Mouse (Mus musculus): ENCODE data around the gene Ormdl3. TPM values are rescaled to one million over a fixed set of nuclear protein-coding genes. Genes with fewer than 3 reads are reported as not detected.

Ormdl3 gene
- total RNA-seq, 2 experiments from 2014 or later = 7.8 to 8.8 TPM

DNA sequence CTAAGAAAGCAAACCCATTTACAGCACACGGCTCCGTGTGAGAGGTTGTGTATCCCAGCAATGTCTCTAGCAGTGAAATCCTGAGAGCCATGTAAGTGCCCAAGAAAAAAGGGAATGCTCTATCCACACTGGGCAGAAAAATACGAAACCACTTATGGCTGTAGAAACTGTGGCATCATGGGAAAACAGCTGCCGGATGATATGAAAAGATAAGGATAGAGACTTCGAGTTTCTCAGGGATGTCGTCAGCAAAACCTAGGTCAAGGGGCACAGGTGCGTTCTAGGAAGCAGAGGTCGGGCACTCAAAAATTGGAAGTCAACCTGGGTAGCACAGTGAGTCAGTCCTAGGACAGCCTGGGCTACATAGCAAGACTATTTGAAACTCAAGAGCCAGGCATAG is 2.1 kb upstream of the Ormdl3 start:
- ATAC-seq (ENCODE audit: poor library complexity, severe bottlenecking) = no peak

DNA sequence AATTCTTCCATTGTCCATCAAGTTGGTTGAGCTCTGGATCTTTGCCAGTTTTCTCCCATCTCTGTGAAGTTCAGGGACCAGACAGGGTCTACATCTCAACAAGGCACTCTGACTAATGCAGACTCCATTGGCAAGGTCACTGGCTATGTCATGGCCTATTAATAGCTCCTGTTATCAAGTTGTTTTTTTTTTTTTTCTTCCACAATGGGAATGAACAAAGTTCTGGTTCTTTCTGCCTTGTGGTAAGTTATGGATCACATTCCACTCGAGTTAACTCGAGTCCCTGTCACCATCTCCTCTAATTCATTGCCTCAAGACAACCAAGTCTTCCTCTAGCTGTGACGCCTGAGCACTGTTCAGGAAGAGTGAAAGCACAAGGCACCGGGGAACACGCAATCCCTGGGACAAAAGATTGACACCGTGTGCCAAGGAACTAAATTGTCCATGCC is 1.7 kb upstream of the Ormdl3 start:
- ATAC-seq (ENCODE audit: poor library complexity, severe bottlenecking) = no peak

DNA sequence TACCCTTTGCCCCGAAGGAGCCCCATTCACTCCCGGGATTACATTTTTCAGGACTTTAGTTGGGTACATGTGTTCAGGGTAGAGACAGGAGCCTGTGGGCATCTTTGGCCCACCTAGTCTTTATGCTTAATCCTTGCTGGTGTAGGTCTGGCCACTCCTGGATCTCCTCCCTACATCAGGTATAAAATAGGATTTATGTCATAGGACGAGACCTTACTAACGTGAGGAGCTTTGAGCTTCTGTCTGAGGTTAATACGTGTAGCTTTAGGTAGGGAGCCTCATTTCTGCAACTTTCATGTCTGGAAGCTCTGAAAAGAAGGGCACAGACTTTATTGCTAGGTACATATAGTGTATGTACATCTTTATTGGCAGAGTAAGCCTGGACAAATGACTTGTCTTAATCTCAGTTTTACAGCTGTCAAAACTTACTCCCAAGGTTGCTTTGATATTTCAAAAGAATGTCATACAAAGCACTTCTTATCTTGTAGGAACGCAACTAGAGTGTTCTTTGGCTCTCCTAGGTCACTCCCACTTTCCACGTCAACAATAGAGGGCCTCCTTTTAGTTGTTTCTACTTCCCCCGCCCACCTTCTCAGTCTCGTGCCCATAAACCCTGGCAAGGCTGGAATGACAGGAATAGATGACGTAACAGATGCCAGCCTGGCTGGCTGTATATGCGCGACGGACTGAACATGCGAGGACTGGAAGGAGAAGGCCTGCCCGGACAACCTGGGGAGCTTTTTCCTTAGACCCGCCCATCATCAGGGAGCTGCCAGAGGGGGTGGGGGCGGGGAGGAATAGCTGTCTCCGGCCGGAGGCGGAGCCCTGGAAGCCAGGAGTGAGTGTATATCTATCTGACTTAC is 747 bp upstream of the Ormdl3 start:
- peak; percentile 50 for ATAC-seq (ENCODE audit: poor library complexity, severe bottlenecking)

DNA sequence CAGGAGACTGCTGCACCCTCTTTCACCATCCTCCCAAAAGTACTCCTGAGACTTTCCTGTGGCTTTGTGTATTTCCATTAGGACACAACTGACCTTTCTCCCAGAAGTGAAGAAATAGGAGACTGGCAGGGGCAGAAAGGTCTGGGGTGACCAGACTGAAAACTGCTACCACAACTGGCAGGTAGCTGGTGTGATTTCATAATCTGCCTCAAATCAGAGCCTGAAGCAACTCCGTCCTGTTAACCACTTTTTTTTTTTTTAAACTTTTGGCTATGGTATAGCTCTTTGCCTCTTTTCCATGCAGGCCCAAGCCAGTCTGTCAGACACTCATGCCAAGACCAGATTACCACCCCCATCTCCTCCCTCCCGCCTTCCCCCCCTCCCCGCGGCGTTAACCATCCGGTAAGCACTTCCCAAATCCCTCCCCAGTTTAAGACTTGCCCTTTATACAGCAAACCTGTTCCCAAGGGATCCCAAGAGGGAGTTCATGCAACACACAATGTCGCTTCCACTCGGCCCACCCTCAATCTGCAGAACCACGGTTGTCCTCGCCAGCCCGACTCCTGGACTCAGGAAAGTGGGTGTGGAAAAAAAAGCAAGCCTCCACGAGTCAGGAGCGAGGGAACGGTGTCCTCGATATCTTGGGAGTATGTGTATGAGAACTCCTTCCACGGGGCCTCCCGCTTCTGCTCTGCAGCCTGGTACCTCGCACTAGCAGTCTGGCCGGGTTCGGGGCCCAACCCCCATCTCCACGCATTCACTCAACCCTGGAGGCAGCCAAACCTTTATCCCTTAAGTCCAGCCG is 879 bp downstream of the Ormdl3 start:
- ATAC-seq (ENCODE audit: poor library complexity, severe bottlenecking) = no peak

DNA sequence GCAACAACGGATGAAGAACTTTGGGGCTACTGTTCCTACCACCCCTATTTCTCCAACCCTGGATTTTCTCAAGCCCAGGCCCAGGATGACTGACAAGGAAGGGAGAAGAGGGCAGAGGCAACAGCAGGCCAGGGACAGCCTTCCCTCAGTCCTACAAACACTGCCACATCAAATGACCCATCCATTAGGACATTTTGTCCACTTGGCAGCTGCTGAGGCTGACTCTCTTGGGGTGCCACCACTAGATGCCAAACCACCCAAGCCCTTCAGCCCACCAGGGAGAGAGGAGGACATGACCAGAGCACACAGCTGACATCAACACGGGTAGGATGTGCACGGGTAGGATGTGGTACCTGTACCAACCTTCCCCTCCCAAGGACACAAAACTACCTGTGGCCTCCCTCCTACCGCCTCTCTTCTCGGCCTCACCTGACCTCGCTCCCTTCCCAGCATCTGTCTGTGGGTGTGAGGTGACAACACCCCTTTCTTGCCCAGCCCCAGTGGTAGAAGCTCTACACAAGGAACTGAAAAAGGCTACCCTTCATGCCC is 2.5 kb downstream of the Ormdl3 start:
- ATAC-seq (ENCODE audit: poor library complexity, severe bottlenecking) = no peak

DNA sequence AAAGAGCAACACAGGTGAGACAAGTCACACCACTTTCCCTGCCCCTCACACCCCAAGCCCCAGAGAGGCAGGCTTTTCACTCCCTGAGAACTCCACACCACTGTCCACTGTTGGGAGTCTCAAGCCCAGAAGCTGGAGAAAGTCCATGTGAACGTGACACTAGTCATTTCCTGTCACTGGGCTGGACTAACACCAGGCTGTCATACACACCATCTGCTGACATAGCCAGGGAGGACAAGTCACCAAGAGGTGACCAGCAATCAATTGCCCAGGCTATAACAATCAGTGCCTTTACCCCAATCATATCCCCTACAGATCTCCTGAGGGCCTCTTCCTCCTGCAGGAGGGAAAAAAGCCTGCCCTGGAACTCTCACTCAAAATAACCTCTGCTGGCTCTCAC is 3.0 kb downstream of the Ormdl3 start:
- ATAC-seq (ENCODE audit: poor library complexity, severe bottlenecking) = no peak

DNA sequence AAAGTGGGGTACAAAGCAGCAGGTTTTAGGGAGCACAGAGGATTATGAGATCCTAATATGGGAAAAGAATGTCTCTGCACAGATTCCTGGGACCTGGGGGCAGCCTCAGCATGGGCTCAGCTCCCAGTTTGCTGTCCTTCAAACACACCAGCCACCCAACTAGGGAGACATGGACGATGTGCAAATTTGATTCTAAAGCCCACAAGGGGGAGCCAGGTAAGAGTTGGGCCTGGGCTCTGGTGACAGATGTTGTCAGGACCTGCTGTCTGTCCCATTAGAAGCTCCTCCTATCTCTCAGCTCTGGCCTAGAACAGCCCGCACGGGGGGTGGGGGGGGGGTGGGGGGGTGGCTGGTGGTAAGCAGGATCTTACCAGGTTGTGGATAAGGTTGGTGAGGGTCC is 3.6 kb downstream of the Ormdl3 start:
- no peak for ATAC-seq (ENCODE audit: poor library complexity, severe bottlenecking)

DNA sequence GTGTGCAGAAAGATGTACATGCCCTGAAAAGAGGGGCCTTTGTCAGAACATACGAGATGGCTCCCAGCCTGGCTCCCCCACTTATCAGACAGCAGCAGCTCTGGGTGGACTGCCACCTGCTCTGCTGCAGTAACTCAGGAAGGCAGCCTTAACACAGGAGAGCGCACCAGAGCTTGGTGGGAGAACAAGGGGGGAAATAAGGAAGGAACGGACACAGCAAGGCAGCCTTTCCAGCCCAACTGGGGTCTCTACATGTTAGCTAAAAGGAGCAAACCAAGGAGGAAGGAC is 4.0 kb downstream of the Ormdl3 start:
- ATAC-seq (ENCODE audit: poor library complexity, severe bottlenecking) = no peak

DNA sequence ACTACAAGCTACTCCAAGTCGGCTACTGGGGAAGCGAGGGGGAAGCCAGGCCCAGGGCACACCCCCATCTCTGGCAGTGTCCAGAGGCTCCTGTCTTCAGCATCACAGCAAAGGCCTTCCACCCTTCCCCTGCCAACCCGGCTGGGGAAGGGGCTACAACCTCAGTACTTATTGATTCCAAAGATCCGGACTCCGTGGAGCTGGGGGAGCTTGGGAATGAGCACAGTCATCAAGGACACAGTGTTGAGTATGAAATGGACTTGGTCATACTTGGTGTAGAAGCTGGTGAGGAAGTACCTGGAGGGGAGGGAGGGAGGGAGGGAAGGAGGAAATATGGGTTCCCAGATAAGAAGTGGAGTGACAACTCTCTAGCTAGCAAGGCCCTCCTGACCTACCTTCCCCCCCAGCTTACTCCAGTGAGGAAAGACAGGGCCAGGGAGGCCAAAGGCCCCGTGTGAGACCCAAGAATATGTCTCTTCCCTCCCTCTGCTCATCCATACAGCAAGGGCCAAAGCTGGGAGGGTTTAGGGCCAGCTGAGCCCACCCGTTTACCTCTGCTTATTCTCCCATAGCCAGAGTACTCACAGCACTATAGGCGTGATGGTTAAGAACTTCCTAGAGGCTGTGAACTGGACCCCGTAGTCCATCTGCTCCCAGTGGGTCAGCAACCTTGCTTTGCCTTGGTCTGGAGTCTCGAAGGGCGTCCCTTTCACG is 4.5 kb downstream of the Ormdl3 start:
- ATAC-seq (ENCODE audit: poor library complexity, severe bottlenecking) = no peak

DNA sequence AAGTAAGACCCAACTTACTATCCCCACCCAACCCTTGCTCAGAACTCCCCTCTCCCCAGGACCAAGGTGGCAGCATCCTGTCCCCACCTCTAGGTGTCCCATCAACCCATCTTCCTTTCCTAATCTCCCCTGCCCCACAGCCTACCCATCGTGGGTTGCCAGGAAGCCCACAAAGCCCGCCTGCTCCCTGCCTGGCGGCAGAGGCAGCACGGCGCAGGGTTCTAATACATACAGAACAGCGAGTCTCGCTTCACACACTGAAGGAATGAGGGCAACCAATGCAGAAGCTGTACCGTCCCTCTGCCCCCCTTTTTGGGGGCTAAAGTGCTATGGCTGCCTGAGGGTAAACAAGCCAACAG is 5.2 kb downstream of the Ormdl3 start:
- ATAC-seq (ENCODE audit: poor library complexity, severe bottlenecking) = no peak

DNA sequence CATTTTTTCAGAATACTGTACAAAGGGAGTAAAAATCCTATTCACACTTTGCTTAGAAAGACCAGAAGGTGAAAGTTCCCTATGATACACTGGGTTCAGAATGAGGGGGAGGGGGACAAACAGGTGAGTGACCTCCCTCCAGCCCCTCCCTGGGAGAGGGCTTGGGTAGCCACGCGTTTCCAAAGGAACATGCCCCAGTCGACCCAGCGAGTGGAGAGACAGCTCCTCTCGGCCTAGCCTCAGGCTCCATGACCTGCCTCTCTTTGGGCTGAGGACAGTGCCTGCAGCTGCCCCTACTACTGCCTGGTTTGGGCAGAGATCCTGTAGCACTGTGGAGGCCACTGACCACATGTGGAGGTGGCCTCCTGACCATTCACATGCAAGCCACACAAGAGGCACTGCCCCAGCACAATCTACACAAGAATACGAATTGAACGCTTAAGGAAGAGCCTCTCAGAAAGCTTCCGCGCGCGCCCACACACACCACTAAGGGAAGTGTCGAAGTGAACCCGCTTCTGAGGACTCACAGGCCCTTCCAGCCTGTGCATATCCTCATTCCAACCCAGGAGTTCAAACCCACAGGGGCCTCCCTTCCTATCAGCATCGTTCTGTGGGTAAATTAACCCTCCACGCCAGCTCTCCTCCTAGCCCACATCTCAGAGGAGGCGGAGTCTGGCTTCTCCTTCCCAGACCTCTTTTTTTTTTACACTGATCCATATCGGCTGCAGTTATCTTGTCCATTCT is 5.7 kb downstream of the Ormdl3 start:
- ATAC-seq (ENCODE audit: poor library complexity, severe bottlenecking) = peak; percentile 20; the same call in 1 of the 2 replicates

DNA sequence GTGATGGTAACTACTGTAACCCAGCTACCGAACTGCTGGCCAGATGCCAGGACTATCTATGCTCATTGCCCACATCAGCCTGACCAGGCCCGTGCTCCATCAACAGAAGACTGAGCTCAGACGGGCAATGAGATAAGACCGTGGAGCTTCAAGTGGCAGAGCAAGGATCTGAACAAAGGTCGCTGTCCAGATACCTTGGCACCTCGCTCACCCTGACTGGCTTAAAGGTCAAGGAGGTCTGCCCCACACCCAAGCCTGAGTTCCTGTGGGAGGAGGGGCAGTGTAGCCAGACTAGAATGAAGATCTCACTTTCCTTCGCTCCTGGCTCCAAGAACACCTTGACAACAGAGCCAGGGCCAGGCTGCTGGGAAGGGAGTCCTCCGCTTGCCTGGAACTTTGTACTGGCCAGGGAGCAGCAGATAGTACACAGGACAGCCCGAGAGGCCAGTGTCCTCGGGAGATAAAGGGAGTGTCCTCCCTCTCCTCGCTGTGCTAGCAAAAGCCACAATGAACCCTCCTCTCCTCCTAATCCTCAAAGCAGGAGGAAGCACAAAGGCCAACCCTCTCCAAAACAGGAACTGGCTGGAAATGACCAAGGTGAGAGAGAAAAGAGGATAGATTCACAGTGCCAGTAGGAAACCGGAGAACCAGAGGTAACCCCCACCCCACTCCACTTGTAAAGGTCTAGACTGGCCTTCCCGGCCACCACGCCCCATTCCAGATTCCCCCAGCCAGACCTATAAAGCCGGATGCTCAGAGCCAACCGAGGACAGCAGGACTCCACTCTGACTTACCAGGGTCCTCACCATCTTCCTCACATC is 6.7 kb downstream of the Ormdl3 start:
- peak; percentile 37 for ATAC-seq (ENCODE audit: poor library complexity, severe bottlenecking)

DNA sequence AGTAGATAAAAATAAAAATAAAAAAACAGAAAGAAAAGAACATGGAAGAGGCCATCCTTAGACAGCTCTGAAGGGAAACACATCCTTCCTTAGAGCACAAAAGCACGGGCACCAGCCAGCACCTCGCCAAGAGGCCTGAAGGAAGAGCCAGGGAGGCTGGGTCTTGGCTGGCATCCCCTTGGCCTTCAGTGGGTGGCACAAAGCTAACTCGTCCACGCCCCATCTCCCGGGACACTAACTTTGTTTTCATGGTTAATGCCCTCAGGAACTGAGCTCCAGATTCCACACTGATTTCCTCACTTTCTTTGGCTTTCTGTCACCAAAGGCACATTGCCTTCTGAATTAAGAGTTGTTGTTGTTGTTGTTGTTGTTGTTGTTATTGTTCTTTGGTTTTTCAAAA is 9.4 kb downstream of the Ormdl3 start:
- ATAC-seq (ENCODE audit: poor library complexity, severe bottlenecking) = no peak

DNA sequence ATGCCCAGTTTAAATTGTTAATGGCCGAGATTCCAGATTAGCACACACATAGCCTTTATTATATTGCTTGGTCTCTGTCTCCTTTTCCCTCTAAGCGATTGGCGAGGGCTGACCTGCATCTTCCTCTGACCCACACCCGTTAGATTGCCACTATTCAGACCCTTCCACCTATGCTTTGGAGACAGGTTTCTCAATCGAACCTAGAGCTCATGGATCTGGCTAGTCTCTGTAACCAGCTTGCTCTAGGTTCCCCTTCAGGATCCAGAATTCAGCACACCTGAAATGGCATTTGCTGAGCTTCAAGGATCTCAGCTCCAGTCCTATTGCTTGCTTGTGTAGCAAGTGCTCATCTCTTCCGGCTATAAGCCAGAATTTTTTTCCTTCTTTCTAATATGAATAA is 17.7 kb downstream of the Ormdl3 start:
- ATAC-seq (ENCODE audit: poor library complexity, severe bottlenecking) = no peak

DNA sequence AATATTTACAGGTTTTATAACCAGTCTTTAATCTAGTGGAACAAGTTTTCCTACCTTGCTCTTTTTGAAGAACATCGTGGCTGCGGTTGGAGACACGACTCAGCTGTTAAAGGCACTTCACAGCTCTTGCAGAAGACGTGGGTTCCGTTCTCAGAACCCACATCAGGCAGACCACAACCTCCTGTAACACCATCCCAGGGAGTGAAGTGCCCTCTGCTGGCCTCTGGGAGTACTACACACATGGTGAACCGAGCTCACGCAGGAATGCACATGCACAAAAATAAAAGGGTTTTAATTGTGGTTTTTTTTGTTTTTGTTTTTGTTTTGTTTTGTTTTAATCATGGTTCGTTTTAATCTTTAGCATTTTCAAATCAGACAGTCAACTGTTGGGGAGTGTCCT is 18.8 kb downstream of the Ormdl3 start:
- no peak for ATAC-seq (ENCODE audit: poor library complexity, severe bottlenecking)

DNA sequence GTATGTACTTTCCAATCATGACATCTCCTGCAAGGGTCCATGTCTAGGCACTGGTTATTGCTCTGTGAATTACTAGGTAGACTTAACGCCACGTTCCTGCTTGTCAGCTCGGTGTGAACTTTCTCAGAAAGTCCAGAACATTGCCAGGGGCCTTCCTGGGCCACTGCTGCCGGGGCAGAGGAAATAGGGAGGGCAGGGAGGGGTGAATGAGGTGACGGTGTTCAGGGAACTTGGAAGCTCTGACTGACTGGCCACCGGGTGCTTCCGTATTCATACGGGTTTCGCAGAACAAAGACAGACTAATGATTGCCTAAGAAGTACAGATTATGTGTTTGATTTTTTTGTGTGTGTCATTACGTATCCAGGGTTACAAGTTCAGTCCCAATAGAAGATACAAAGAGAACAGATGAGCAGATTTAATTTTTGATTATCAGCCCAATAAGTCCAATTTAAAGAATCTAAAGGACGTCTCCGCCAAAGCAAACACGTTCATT is 23.2 kb downstream of the Ormdl3 start:
- no peak for ATAC-seq (ENCODE audit: poor library complexity, severe bottlenecking)

DNA sequence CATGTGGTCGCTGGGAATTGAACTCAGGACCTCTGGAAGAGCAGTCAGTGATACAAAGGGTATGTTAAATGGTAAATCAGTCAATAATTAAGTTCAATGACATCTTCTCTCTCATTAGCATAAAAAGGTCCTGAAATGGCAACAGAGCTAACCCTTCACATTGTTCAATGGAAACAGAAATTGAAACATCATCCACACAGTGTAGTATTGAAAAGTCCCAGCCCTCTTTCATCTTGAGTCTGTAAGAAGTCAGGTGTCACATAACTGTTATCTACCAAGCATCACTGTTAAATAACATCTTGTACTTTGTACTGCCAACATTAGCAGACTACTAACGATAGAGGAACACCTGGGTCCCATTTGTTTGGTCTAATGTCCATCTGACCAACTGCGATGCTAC is 24.1 kb downstream of the Ormdl3 start:
- no peak for ATAC-seq (ENCODE audit: poor library complexity, severe bottlenecking)

DNA sequence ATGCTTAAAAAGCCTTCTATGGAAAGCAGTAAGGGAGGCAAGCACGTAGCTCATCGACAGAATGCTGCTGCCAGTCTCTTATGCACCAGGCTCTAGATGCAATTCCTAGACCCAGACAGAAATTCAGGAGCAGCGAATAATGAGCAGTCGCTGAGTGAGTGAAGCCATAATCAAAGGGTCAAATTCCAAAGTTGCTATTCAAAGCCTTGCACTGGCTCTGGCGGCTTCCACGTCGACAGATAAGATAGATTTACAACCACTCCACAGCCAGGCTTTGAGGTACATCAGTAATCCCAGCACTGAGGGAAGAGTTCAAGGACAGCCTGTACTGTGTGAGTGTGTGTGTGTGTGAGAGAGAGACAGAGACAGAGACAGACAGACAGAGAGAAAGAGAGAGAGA is 26.2 kb downstream of the Ormdl3 start:
- no peak for ATAC-seq (ENCODE audit: poor library complexity, severe bottlenecking)

DNA sequence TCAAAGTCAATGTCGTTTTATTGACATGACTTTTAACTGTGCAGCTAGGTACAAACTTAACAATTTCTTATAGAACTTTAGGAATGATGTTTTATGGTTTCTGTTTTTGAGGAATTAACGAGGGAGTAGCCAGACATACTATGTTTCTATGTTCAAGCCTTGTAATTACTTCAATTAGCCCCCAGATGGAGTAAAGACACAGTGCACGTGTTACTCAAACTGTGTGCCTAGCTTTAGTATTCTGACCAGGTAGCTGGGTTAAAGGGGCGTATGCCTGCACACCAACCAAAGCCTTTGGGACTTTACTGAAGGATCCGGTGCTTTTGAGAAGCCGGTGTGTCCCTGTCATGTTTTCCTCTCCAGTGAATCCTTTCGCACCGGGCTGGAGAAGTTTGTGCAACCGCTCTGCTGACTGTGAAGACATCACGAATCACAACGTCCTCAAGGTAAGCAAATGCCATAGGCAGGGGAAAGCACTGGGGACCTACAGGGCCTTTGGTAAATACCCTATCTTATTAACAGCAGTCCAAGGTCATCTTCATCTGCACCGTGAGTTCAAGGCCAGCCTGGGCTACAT is 32.0 kb downstream of the Ormdl3 start:
- no peak for ATAC-seq (ENCODE audit: poor library complexity, severe bottlenecking)

All from megakaryocyte, adult 5-6 weeks (primary cell).